Mouse (Mus musculus) liver, adult 2 months (tissue): Measurements from ENCODE around the gene Tsc1.

ENCODE experiments used
- CTCF ChIP-seq: fragments of 200-500 bp; IDR thresholded peaks from 2 replicates; pipeline ENCODE4 v1.5.1; 2011; ENCODE audit warnings: low read depth, low read length, control low read depth
- POLR2A ChIP-seq: fragments of 200-500 bp; IDR thresholded peaks from 2 replicates; pipeline ENCODE4 v1.6.1; 2011; ENCODE audit warnings: low read length, control low read depth; ENCODE audit not compliant: insufficient read depth; ENCODE audit errors: extremely low read depth

DNA sequence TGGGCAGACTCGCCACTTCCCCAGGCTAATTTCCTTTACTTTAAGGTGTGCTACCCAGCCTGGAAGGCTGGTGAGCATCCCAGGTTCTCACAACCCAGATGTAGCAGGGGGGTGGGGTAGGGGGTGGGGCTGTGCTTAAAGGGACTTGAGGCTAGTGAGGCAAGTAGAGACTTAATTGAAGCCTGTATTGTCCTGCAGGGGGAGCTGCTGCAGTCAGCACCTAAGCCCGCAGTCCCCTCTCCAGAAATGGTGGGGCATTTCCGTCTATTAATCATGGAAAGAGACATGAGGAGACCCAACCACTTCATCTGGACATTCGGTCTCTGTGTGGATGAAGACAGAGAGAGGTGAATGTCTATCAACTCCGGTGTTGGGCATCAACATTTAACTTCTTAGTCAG, 24.7 kb upstream of the Tsc1 start:
- TF ChIP-seq CTCF (peak; percentile 48), POLR2A (no peak)
